Mouse (Mus musculus) cerebellum, adult 2 months (tissue): ENCODE data around the gene Gsdma.
A peak's percentile ranks its signal among the peaks of the same experiment; 100 is the strongest.

Source experiments
- CTCF ChIP-seq: fragments of 200-500 bp; IDR thresholded peaks from 2 replicates; pipeline ENCODE4 v1.5.1; 2011; ENCODE audit warnings: low read depth, mild to moderate bottlenecking, control low read depth, low read length, moderate library complexity, borderline replicate concordance; ENCODE audit not compliant: insufficient read depth
- POLR2A ChIP-seq: fragments of 200-500 bp; IDR thresholded peaks from 2 replicates; pipeline ENCODE4 v1.6.1; 2011; ENCODE audit warnings: low read length, control low read depth, borderline replicate concordance; ENCODE audit not compliant: insufficient read depth

- TF ChIP-seq POLR2A, result no peak
- TF ChIP-seq CTCF, result peak; percentile 64
Observed at GRCm38 (mm10) chr11:98660517-98660916, 3.6 kb upstream of the Gsdma start.
